Mouse (Mus musculus) MEL (cell line): Measurements from ENCODE around the gene Bmpr2. TPM values are rescaled to one million over a fixed set of nuclear protein-coding genes. Genes with fewer than 3 reads are reported as not detected.
"Not testable (repeated sequence)": the region's sequence is repeated elsewhere in the genome, so short reads cannot be mapped to it uniquely, and the experiment has no call there.

Experiments
- DNase-seq: peaks from one replicate; pipeline ENCODE4 v3.0.0; 2011; ENCODE audit warnings: low read depth, low spot score
- H3K27ac ChIP-seq: 2 replicates; pipeline ENCODE4 v1.5.1; 2012; ENCODE audit warnings: low read depth, mild to moderate bottlenecking, control low read depth, low read length, moderate library complexity; ENCODE audit not compliant: control insufficient read depth
- H3K27me3 ChIP-seq, 2 experiments: fragments of 150-350 bp in 1 of 2; sonication (generic) in 1 of 2; 2 replicates each; pipeline ENCODE4 v1.6.1; 2012; ENCODE audit warnings: low read length in 2 of 2, mild to moderate bottlenecking in 2 of 2, improper control_type of control experiment in 1 of 2, moderate library complexity in 1 of 2; ENCODE audit not compliant: insufficient read depth in 2 of 2, control insufficient read depth in 1 of 2
- H3K36me3 ChIP-seq, 2 experiments: 2 replicates each; pipeline ENCODE4 v1.6.1; 2012 to 2014; ENCODE audit warnings: low read length in 2 of 2, improper control_type of control experiment in 1 of 2, inconsistent platforms in 1 of 2, mild to moderate bottlenecking in 1 of 2; ENCODE audit not compliant: insufficient read depth in 2 of 2, control insufficient read depth in 1 of 2
- H3K4me1 ChIP-seq, 2 experiments: fragments of 150-350 bp in 1 of 2; sonication (generic) in 1 of 2; 2 replicates each; pipeline ENCODE4 v1.6.1; 2012; ENCODE audit warnings: low read length in 2 of 2, improper control_type of control experiment in 1 of 2, mild to moderate bottlenecking in 1 of 2; ENCODE audit not compliant: insufficient read depth in 2 of 2, control insufficient read depth in 1 of 2
- H3K4me3 ChIP-seq, 2 experiments: fragments of 150-350 bp in 1 of 2; sonication (generic) in 1 of 2; 2 replicates each; pipeline ENCODE4 v1.5.1; 2012; ENCODE audit warnings: low read depth in 2 of 2, low read length in 2 of 2, mild to moderate bottlenecking in 2 of 2, moderate library complexity in 2 of 2, control low read depth in 1 of 2, improper control_type of control experiment in 1 of 2; ENCODE audit not compliant: control insufficient read depth in 1 of 2, insufficient read depth in 1 of 2
- H3K79me2 ChIP-seq: 2 replicates; pipeline ENCODE4 v1.6.1; 2012; ENCODE audit warnings: mild to moderate bottlenecking, low read length, moderate library complexity; ENCODE audit not compliant: control insufficient read depth, poor library complexity, insufficient read depth
- H3K9ac ChIP-seq: 2 replicates; pipeline ENCODE4 v1.6.1; 2012; ENCODE audit warnings: low read depth, mild to moderate bottlenecking, control low read depth, low read length, moderate library complexity; ENCODE audit not compliant: control insufficient read depth, poor library complexity, severe bottlenecking
- H3K9me3 ChIP-seq: fragments of 150-350 bp; sonication (generic); replicated peaks from 2 replicates; pipeline ENCODE4 v1.6.1; 2012; ENCODE audit warnings: mild to moderate bottlenecking, low read length, improper control_type of control experiment, moderate library complexity; ENCODE audit not compliant: insufficient read depth
- CTCF ChIP-seq, 3 experiments: IDR thresholded peaks in 2 of 3; conservative IDR thresholded peaks in 1 of 3; 2 replicates each; pipeline ENCODE4 v1.5.1; 2011 to 2012; ENCODE audit warnings: low read length in 3 of 3, low read depth in 2 of 3, mild to moderate bottlenecking in 2 of 3, improper control_type of control experiment in 1 of 3, inconsistent platforms in 1 of 3, mixed read lengths in 1 of 3, moderate library complexity in 1 of 3; ENCODE audit not compliant: control insufficient read depth in 1 of 3, insufficient read depth in 1 of 3, poor library complexity in 1 of 3, severe bottlenecking in 1 of 3
- ETS1 ChIP-seq: IDR thresholded peaks from 2 replicates; pipeline ENCODE4 v1.6.1; 2012; ENCODE audit warnings: low read depth, mild to moderate bottlenecking, inconsistent platforms, low read length, improper control_type of control experiment, moderate library complexity
- GABPA ChIP-seq: IDR thresholded peaks from 2 replicates; pipeline ENCODE4 v1.6.1; 2012; ENCODE audit warnings: low read depth, mild to moderate bottlenecking, inconsistent platforms, low read length, improper control_type of control experiment, moderate library complexity
- GATA1 ChIP-seq: IDR thresholded peaks from 2 replicates; pipeline ENCODE4 v1.6.1; 2011; ENCODE audit warnings: low read depth, low read length, improper control_type of control experiment
- KAT2A ChIP-seq: conservative IDR thresholded peaks from 2 replicates; pipeline ENCODE4 v1.6.1; 2012; ENCODE audit warnings: low read depth, low read length, improper control_type of control experiment, inconsistent platforms
- MYC ChIP-seq: IDR thresholded peaks from 2 replicates; pipeline ENCODE4 v1.6.1; 2011; ENCODE audit warnings: low read depth, mild to moderate bottlenecking, low read length, improper control_type of control experiment, moderate library complexity
- POLR2AphosphoS5 ChIP-seq: IDR thresholded peaks from 2 replicates; pipeline ENCODE4 v1.6.1; 2012; ENCODE audit warnings: low read depth, borderline replicate concordance, mild to moderate bottlenecking, inconsistent platforms, low read length, moderate library complexity, mixed read lengths
- RAD21 ChIP-seq: IDR thresholded peaks from 2 replicates; pipeline ENCODE4 v1.6.1; 2011; ENCODE audit warnings: mild to moderate bottlenecking, low read depth, low read length, improper control_type of control experiment
- SIN3A ChIP-seq: IDR thresholded peaks from 2 replicates; pipeline ENCODE4 v1.6.1; 2012; ENCODE audit warnings: low read length, improper control_type of control experiment, inconsistent platforms
- SMC3 ChIP-seq: IDR thresholded peaks from 2 replicates; pipeline ENCODE4 v1.6.1; 2011; ENCODE audit warnings: low read depth, low read length, improper control_type of control experiment
- TCF12 ChIP-seq: IDR thresholded peaks from 2 replicates; pipeline ENCODE4 v1.6.1; 2014; ENCODE audit warnings: low read depth, mild to moderate bottlenecking, inconsistent platforms, low read length, improper control_type of control experiment, moderate library complexity
- polyA plus RNA-seq, 2 experiments: library from polyadenylated mRNA; stranded (reverse) in 1 of 2; unstranded in 1 of 2; fragments of >175 nt in 1 of 2; fragments of >200 nt in 1 of 2; gene quantifications; 2 replicates each; pipeline versions ENCODE4 v1.2.1 to v1.2.4; 2012; ENCODE audit warnings: low replicate concordance in 2 of 2, low read depth in 1 of 2; ENCODE audit not compliant: insufficient read length in 2 of 2, insufficient read depth in 1 of 2, missing spikeins in 1 of 2
- total RNA-seq: library from RNA; depleted of rRNA; stranded (reverse); fragments of 300-350 nt; gene quantifications from 2 replicates; pipeline ENCODE4 v1.2.3, GENCODE M21; 2012

Gene Bmpr2
- total and polyA plus RNA-seq, 3 experiments: 2.3 to 18.6 (median 3.1) TPM

GRCm38 (mm10) chr1:59739577-59740354 lies 23.4 kb upstream of the Bmpr2 start (continued):
- TF ChIP-seq POLR2AphosphoS5 (no peak), MYC (no peak; the same call in 1 of the 2 replicates), SIN3A (peak; percentile 78), GATA1 (peak; percentile 89)
- TF ChIP-seq, all 39 proteins: peak for 17

- no peaks in the 10 kb centered on the region for H3K9me3 ChIP-seq
- DNase-seq: no peak
- H3K27ac ChIP-seq: peak overlapping the region; percentile 32; the same call in 1 of the 2 replicates
- H3K9ac ChIP-seq: 0 out of 2 replicates have a peak overlapping the region, but pooled peaks have one; percentile 34
- peaks cover 3 to 6% of the 10 kb centered on the region in 2 experiments; a peak in 3 of 4 replicates for H3K4me1 ChIP-seq
- no peaks in the 10 kb centered on the region for H3K27me3 ChIP-seq
- H3K79me2 ChIP-seq: no peaks in the 10 kb centered on the region
- no peak overlapping the region for H3K4me3 ChIP-seq
- H3K36me3 ChIP-seq: peaks cover 0 to 9% of the 10 kb centered on the region in 2 experiments; a peak in 2 of 4 replicates
- TF ChIP-seq GATA1: 0 out of 2 replicates have a peak, but pooled peaks have one; percentile 11
- no peak for TF ChIP-seq GABPA
- peak; percentile 72 for TF ChIP-seq ETS1
- TF ChIP-seq TCF12: 0 out of 2 replicates have a peak, but pooled peaks have one; percentile 10
- TF ChIP-seq KAT2A: no peak
Measured at GRCm38 (mm10) chr1:59749047-59749446, 14.2 kb upstream of the Bmpr2 start.

- H3K4me1 ChIP-seq, H3K4me3 ChIP-seq, H3K27me3 ChIP-seq, H3K27ac ChIP-seq, H3K36me3 ChIP-seq, H3K79me2 ChIP-seq, H3K9ac ChIP-seq, H3K9me3 ChIP-seq: not testable (repeated sequence)
- DNase-seq: peak; percentile 60
- TF ChIP-seq SMC3 (peak; percentile 25; the same call in 1 of the 2 replicates), CTCF (IDR thresholded peaks at IDR 0.05 in 2 of 3, conservative IDR thresholded peaks at IDR 0.05 in 1 of 3; ENCODE audit: control insufficient read depth in 1 of 3, insufficient read depth in 1 of 3, low read depth in 2 of 3, low read length in 3 of 3, poor library complexity in 1 of 3, severe bottlenecking in 1 of 3) (peak in 2 of 3 experiments; percentile 42 to 45; a peak in 4 of 6 replicates), RAD21 (peak; percentile 32)
Measured at GRCm38 (mm10) chr1:59749724-59750123, 13.5 kb upstream of the Bmpr2 start.
